ENCODE assay signal across 14 mouse cellular contexts in genomic region chr13:90970259-90971017, GRCm38 (mm10).
"Had no signal": no experiment of that assay in that cellular context is flagged by ENCODE, and none has a peak within 500 bp of the region (broad histone marks: within the 10 kb centered on the region; RNA-seq: fewer than 3 reads in every experiment).

No protein-coding gene starts in this region.

- DNase-seq: kidney, adult 2 months; kidney, postnatal 25 days; layer of hippocampus, adult 9-11 months; layer of hippocampus, postnatal 36 days; lung, postnatal 14 days; right cerebral cortex, postnatal 25 days; thymus, postnatal 36 days had no signal

- H3K4me2 ChIP-seq: kidney, embryonic 15.5 days; limb, embryonic 12.5 days; lung, embryonic 15.5 days; midbrain, embryonic 12.5 days; neural tube, embryonic 13.5 days had no signal

- H3K9ac ChIP-seq: kidney, embryonic 15.5 days; limb, embryonic 12.5 days; lung, embryonic 15.5 days; midbrain, embryonic 12.5 days; neural tube, embryonic 13.5 days had no signal

- H3K27ac ChIP-seq: kidney, embryonic 15.5 days; limb, embryonic 12.5 days; lung, embryonic 15.5 days; midbrain, embryonic 12.5 days; neural tube, embryonic 13.5 days had no signal

- H3K27me3 ChIP-seq: kidney, embryonic 15.5 days; limb, embryonic 12.5 days; lung, embryonic 15.5 days; midbrain, embryonic 12.5 days; neural tube, embryonic 13.5 days had no signal

- ATAC-seq: intestine, embryonic 16.5 days; midbrain, embryonic 16.5 days had no signal

- H3K36me3 ChIP-seq: kidney, embryonic 15.5 days; limb, embryonic 12.5 days; lung, embryonic 15.5 days; midbrain, embryonic 12.5 days; neural tube, embryonic 13.5 days had no signal

- H3K4me3 ChIP-seq: kidney, embryonic 15.5 days; limb, embryonic 12.5 days; lung, embryonic 15.5 days; midbrain, embryonic 12.5 days; neural tube, embryonic 13.5 days had no signal

- H3K4me1 ChIP-seq: kidney, embryonic 15.5 days; lung, embryonic 15.5 days had no signal

- H3K9me3 ChIP-seq: kidney, embryonic 15.5 days; limb, embryonic 12.5 days; lung, embryonic 15.5 days; midbrain, embryonic 12.5 days; neural tube, embryonic 13.5 days had no signal
